Mouse (Mus musculus) midbrain, embryonic 11.5 days (tissue): ENCODE results near the gene Thsd4. TPM values are rescaled to one million over a fixed set of nuclear protein-coding genes. Genes with fewer than 3 reads are reported as not detected.

Source experiments
- ATAC-seq: fragments of 200-750 bp; cut with Nextera tagmentation; 2 replicates; pipeline ENCODE4 v1.8.0; 2017; ENCODE audit warnings: moderate TSS enrichment, moderate library complexity; ENCODE audit not compliant: low FRiP score
- DNase-seq: peaks from one replicate; pipeline ENCODE4 v3.0.0; 2015; ENCODE audit warnings: low spot score; ENCODE audit errors: missing footprints
- H3K27ac ChIP-seq: fragments of 300-500 bp; sonication (generic); 2 replicates; pipeline ENCODE4 v1.5.1; 2014; ENCODE audit warnings: low read depth, low read length
- H3K27me3 ChIP-seq: fragments of 300-500 bp; sonication (generic); 2 replicates; pipeline ENCODE4 v1.6.1; 2014; ENCODE audit warnings: mild to moderate bottlenecking, low read length, moderate library complexity, mixed read lengths; ENCODE audit not compliant: control insufficient read depth, insufficient read depth
- H3K36me3 ChIP-seq: fragments of 300-500 bp; sonication (generic); 2 replicates; pipeline ENCODE4 v1.6.1; 2014; ENCODE audit warnings: mild to moderate bottlenecking, low read length, moderate library complexity, mixed read lengths; ENCODE audit not compliant: control insufficient read depth, insufficient read depth
- H3K4me1 ChIP-seq: fragments of 300-500 bp; sonication (generic); 2 replicates; pipeline ENCODE4 v1.6.1; 2014; ENCODE audit warnings: low read length; ENCODE audit not compliant: control insufficient read depth, insufficient read depth
- H3K4me2 ChIP-seq: fragments of 300-500 bp; sonication (generic); 2 replicates; pipeline ENCODE4 v1.6.1; 2014; ENCODE audit warnings: mild to moderate bottlenecking, moderate library complexity
- H3K4me3 ChIP-seq: fragments of 300-500 bp; sonication (generic); 2 replicates; pipeline ENCODE4 v1.5.1; 2014; ENCODE audit warnings: low read depth, low read length
- H3K9ac ChIP-seq: fragments of 300-500 bp; sonication (generic); 2 replicates; pipeline ENCODE4 v1.6.1; 2014; ENCODE audit warnings: low read length
- H3K9me3 ChIP-seq: fragments of 300-500 bp; sonication (generic); 2 replicates; pipeline ENCODE4 v1.6.1; 2016; ENCODE audit warnings: low read length; ENCODE audit not compliant: control insufficient read depth
- WGBS: fragments of 180-500 bp; shearing (Covaris S2); extraction: QIAGEN DNeasy Blood & Tissue Kit; methylation state at CpG from one replicate; pipeline ENCODE4 v1.1.7; 2014; 5-methylcytosine and 5-hydroxymethylcytosine counted together
- polyA plus RNA-seq: library from polyadenylated mRNA; unstranded; fragments of >200 nt; fragmentation: Nextera tagmentation; extraction: Ambion mirVana; gene quantifications from 2 replicates; pipeline ENCODE4 v1.2.1, GENCODE M21; 2014

The Thsd4 gene
- polyA plus RNA-seq, 1 experiment from 2014 or later: 6.4 TPM

DNA sequence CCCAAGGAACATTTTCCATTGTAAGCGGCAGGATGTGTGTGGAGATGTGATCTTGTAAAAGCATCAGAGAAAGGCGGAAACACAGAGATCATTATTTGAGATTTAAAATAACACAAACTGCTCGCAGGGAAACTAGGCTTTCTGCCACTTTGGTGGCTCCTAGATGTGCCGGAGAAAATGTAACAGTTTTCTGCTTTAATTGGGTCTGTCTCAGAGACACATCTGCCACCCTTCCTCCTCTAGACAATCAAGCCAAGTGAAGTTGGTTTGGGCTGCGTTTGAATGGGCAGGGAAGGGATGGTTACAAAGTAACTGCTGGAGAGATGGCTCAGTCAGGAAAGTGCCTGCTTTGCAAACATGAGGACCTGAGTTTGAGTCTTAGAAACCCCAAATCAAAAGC lies 466.9 kb downstream of the Thsd4 start:
- no peak for DNase-seq
- no peak for ATAC-seq
- Histone ChIP-seq H3K4me3 (no peak overlapping the region), H3K4me2 (no peak overlapping the region), H3K4me1 (no peaks in the 10 kb centered on the region), H3K27me3 (no peaks in the 10 kb centered on the region), H3K9ac (no peak overlapping the region), H3K36me3 (no peaks in the 10 kb centered on the region), H3K27ac (no peak overlapping the region), H3K9me3 (no peaks in the 10 kb centered on the region; the same call in 1 of the 2 replicates)
- 83% methylated on average over 5 of the region's 5 CpGs for WGBS

GRCm38 (mm10) chr9:60053117-60053516 lies 468.7 kb downstream of the Thsd4 start:
- H3K9me3 ChIP-seq: no peaks in the 10 kb centered on the region; the same call in 1 of the 2 replicates
- no peak overlapping the region for H3K27ac ChIP-seq
- WGBS: 89% methylated on average over 5 of the region's 5 CpGs
- no peak overlapping the region for H3K4me3 ChIP-seq
- H3K4me1 ChIP-seq: no peaks in the 10 kb centered on the region
- no peak overlapping the region for H3K4me2 ChIP-seq
- H3K9ac ChIP-seq: no peak overlapping the region
- no peaks in the 10 kb centered on the region for H3K27me3 ChIP-seq
- no peaks in the 10 kb centered on the region for H3K36me3 ChIP-seq
- DNase-seq (no peak), ATAC-seq (no peak)

DNA sequence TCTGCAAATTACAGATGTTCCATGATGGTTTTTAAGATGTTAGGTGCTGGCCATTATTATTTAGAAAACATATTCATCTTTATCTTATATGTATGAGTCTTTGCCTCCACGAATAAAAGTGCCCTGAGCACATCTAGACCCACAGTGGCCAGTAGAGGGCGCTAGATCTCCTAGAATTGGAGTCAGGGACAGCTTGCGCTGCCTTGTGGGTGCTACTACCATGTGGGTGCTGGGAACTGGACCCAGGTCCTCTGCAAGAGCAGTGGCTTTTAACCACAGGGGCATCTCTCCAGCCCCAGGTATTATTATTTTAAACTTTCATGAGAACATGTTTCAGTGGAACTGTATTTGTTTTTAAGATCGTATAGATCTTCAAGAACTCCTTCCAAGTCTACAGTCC lies 469.4 kb downstream of the Thsd4 start:
- H3K4me3 ChIP-seq: no peak overlapping the region
- H3K9ac ChIP-seq: no peak overlapping the region
- no peaks in the 10 kb centered on the region for H3K36me3 ChIP-seq
- H3K27ac ChIP-seq: no peak overlapping the region
- H3K4me1 ChIP-seq: no peaks in the 10 kb centered on the region
- 72% methylated on average over 4 of the region's 4 CpGs for WGBS
- DNase-seq: no peak
- no peaks in the 10 kb centered on the region for H3K27me3 ChIP-seq
- no peaks in the 10 kb centered on the region; the same call in 1 of the 2 replicates for H3K9me3 ChIP-seq
- H3K4me2 ChIP-seq: no peak overlapping the region
- no peak for ATAC-seq

GRCm38 (mm10) chr9:60043175-60043574 lies 478.7 kb downstream of the Thsd4 start:
- no peaks in the 10 kb centered on the region for H3K4me1 ChIP-seq
- ATAC-seq: no peak

DNA sequence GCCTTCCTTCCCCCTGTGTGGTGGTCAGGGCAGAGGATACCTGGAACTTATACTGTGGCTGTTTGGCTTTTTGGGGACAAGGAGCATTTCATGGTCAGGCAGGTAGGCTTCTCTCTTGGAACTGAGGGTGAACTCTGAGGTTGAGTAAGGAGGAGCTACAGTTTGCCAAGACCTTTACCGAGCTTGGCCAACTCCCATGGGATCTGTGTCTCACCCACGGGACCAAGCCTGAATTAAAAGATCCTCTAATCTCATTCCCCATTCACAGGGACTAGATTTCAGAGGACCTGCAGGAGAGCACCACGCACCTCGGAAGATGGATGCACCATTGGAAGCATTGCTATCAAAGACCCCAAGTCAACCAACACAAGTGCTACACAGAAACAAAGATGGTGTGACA lies 487.0 kb downstream of the Thsd4 start:
- DNase-seq: no peak
- Histone ChIP-seq H3K9me3 (no peaks in the 10 kb centered on the region), H3K9ac (no peak overlapping the region), H3K4me1 (no peaks in the 10 kb centered on the region), H3K4me3 (no peak overlapping the region), H3K4me2 (no peak overlapping the region), H3K36me3 (no peaks in the 10 kb centered on the region), H3K27me3 (no peaks in the 10 kb centered on the region), H3K27ac (no peak overlapping the region)
- WGBS: 91% methylated on average over 4 of the region's 4 CpGs
- no peak for ATAC-seq

More at GRCm38 (mm10) chr9:60043175-60043574, 478.7 kb downstream of the Thsd4 start:
- Histone ChIP-seq H3K27me3 (no peaks in the 10 kb centered on the region), H3K9me3 (peaks cover 3% of the 10 kb centered on the region), H3K9ac (no peak overlapping the region), H3K4me3 (no peak overlapping the region), H3K36me3 (no peaks in the 10 kb centered on the region), H3K27ac (no peak overlapping the region), H3K4me2 (no peak overlapping the region)
- no peak for DNase-seq
- 91% methylated on average over 1 of the region's 1 CpGs for WGBS

DNA sequence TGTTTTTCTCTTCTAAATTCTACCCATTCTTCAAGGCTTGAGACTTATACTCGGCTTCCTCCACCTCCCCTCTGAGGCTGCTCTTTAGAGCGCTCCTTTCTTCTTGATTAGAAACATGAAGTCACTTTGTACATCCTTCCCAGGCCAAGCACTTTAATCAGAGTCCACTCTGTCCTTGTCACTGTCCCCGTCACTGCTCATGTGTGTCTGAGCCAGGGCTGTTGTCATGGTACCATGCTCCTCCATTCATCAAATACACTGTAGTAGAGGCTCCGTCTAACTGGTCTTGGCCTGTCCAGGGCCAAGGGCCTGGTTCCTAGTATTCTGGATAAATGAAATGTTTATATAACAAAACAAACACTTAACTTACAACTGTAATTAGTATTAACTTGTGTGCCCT lies 494.6 kb downstream of the Thsd4 start:
- no peak overlapping the region for H3K9ac ChIP-seq
- no peaks in the 10 kb centered on the region for H3K36me3 ChIP-seq
- peaks cover 14% of the 10 kb centered on the region for H3K4me1 ChIP-seq
- ATAC-seq (no peak), DNase-seq (no peak)
- H3K27me3 ChIP-seq: no peaks in the 10 kb centered on the region
- WGBS: 75% methylated on average over 4 of the region's 4 CpGs
- no peak overlapping the region for H3K27ac ChIP-seq
- no peak overlapping the region for H3K4me3 ChIP-seq
- no peak overlapping the region for H3K4me2 ChIP-seq
- no peaks in the 10 kb centered on the region for H3K9me3 ChIP-seq

GRCm38 (mm10) chr9:60026795-60027194 lies 495.1 kb downstream of the Thsd4 start:
- DNase-seq (no peak), ATAC-seq (no peak)
- H3K27ac ChIP-seq: no peak overlapping the region
- no peak overlapping the region for H3K9ac ChIP-seq
- no peak overlapping the region for H3K4me2 ChIP-seq
- H3K27me3 ChIP-seq: no peaks in the 10 kb centered on the region
- H3K4me3 ChIP-seq: no peak overlapping the region
- 90% methylated on average over 2 of the region's 2 CpGs for WGBS
- H3K36me3 ChIP-seq: no peaks in the 10 kb centered on the region
- H3K9me3 ChIP-seq: no peaks in the 10 kb centered on the region
- H3K4me1 ChIP-seq: peaks cover 14% of the 10 kb centered on the region

- Histone ChIP-seq H3K4me2 (no peak overlapping the region), H3K9ac (no peak overlapping the region), H3K36me3 (no peaks in the 10 kb centered on the region), H3K27ac (no peak overlapping the region), H3K9me3 (no peaks in the 10 kb centered on the region), H3K4me1 (peaks cover 14% of the 10 kb centered on the region), H3K4me3 (no peak overlapping the region), H3K27me3 (no peaks in the 10 kb centered on the region)
- 88% methylated on average over 6 of the region's 6 CpGs for WGBS
- DNase-seq: no peak
- ATAC-seq: no peak
Observed at GRCm38 (mm10) chr9:60025919-60026318, 495.9 kb downstream of the Thsd4 start.

- ATAC-seq (peak; percentile 50; the same call in 1 of the 2 replicates), DNase-seq (peak; percentile 88)
- Histone ChIP-seq H3K36me3 (no peaks in the 10 kb centered on the region), H3K4me2 (no peak overlapping the region), H3K4me3 (no peak overlapping the region), H3K9me3 (no peaks in the 10 kb centered on the region), H3K27ac (no peak overlapping the region), H3K27me3 (no peaks in the 10 kb centered on the region), H3K4me1 (peaks cover 14% of the 10 kb centered on the region), H3K9ac (no peak overlapping the region)
- 4% methylated on average over 5 of the region's 5 CpGs for WGBS
Observed at GRCm38 (mm10) chr9:60024971-60025370, 496.9 kb downstream of the Thsd4 start.

- Histone ChIP-seq H3K9me3 (no peaks in the 10 kb centered on the region), H3K27ac (no peak overlapping the region), H3K4me1 (peaks cover 14% of the 10 kb centered on the region), H3K4me3 (no peak overlapping the region), H3K9ac (peak overlapping the region; percentile 16; the same call in 1 of the 2 replicates), H3K27me3 (no peaks in the 10 kb centered on the region), H3K4me2 (no peak overlapping the region), H3K36me3 (no peaks in the 10 kb centered on the region)
- WGBS: 15% methylated on average over 5 of the region's 5 CpGs
- ATAC-seq (no peak), DNase-seq (no peak)
Observed at GRCm38 (mm10) chr9:60024545-60024944, 497.3 kb downstream of the Thsd4 start.
